ENCODE assay signal across 7 mouse cellular contexts in the genomic region with DNA sequence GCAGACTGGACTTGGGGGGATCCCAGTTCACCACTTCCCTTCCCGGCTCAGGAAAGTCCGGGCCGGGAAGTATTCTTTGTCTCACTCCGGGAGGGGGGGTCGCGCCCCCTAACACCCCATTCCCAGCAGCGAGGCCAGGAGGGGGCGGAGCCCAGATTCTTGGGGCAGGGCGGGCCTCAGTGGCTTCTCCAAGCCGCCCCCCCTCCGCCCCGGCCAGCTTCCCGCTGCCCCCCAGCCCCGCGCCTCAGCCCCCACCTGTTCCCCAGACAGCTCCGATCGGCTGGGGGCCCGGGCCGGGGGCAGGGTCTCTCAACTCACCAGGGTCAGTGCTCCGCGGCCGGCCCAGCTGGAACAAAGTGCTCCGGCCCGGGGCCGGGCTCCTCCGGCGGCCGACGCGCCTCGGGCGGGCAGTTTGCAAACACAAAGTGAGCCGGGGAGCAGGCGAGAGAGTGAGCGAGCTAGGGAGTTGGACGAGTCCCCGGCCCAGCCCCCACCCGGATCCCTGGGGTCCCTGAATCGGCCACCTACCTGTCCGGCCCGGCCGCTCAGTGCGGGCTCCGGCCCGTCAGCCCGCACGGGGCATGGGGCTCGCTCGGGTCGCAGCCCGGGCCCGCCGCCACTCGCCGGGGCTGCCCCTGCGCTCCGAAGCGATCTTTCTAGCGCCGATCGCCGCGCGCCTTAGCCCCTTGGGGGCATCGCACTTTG. TPM values are rescaled to one million over a fixed set of nuclear protein-coding genes. Genes with fewer than 3 reads are reported as not detected.
DNase-seq lines count a peak whose midpoint lies in the region; ATAC-seq and TF ChIP-seq lines count a peak whose summit lies in the region.

No protein-coding gene starts in this region.

- DNase-seq in G1E (ENCODE audit: low spot score), result peak; percentile 11
- peak; percentile 65 for DNase-seq in adrenal gland, postnatal 25 days
- DNase-seq in gastrocnemius, adult 2 months, result peak; percentile 72
- DNase-seq in hindbrain, postnatal 0 days (ENCODE audit: low spot score), result peak; percentile 46
- DNase-seq in neural tube, embryonic 11.5 days (ENCODE audit: low spot score), result peak; percentile 70
- peak; percentile 72 for DNase-seq in thymus, postnatal 4 days

- peak overlapping the region; percentile 64 for H3K9ac ChIP-seq in hindbrain, postnatal 0 days (replicated peaks; ENCODE audit: low read length)
- peak overlapping the region; percentile 65 for H3K9ac ChIP-seq in liver, embryonic 15.5 days
- peak overlapping the region; percentile 93 for H3K9ac ChIP-seq in neural tube, embryonic 11.5 days (ENCODE audit: low read length)

- peak overlapping the region; percentile 76 for H3K4me3 ChIP-seq in G1E (ENCODE audit: low read depth, low read length)
- H3K4me3 ChIP-seq in gastrocnemius, adult 2 months, result peak overlapping the region; percentile 97
- peak overlapping the region; percentile 82 for H3K4me3 ChIP-seq in hindbrain, postnatal 0 days (ENCODE audit: low read length)
- H3K4me3 ChIP-seq in liver, embryonic 15.5 days (replicated peaks), result peak overlapping the region; percentile 74
- peak overlapping the region; percentile 80 for H3K4me3 ChIP-seq in neural tube, embryonic 11.5 days (ENCODE audit: low read depth, low read length)

- under 1% methylated on average over 53 of the region's 65 CpGs for WGBS in hindbrain, postnatal 0 days
- WGBS in liver, embryonic 15.5 days (ENCODE audit: insufficient replicate concordance), result under 1% methylated on average over 63 of the region's 65 CpGs
- under 1% methylated on average over 57 of the region's 65 CpGs for WGBS in neural tube, embryonic 11.5 days

- peaks cover 11% of the 10 kb centered on the region for H3K36me3 ChIP-seq in G1E (replicated peaks)
- H3K36me3 ChIP-seq in hindbrain, postnatal 0 days (ENCODE audit: insufficient read depth, low read length), result no peaks in the 10 kb centered on the region
- no peaks in the 10 kb centered on the region for H3K36me3 ChIP-seq in liver, embryonic 15.5 days (replicated peaks)
- no peaks in the 10 kb centered on the region for H3K36me3 ChIP-seq in neural tube, embryonic 11.5 days (ENCODE audit: control insufficient read depth, insufficient read depth, low read length)

- H3K9me3 ChIP-seq in G1E (replicated peaks), result peaks cover 36% of the 10 kb centered on the region
- no peaks in the 10 kb centered on the region for H3K9me3 ChIP-seq in hindbrain, postnatal 0 days (ENCODE audit: low read length)
- H3K9me3 ChIP-seq in liver, embryonic 15.5 days (replicated peaks), result no peaks in the 10 kb centered on the region
- H3K9me3 ChIP-seq in neural tube, embryonic 11.5 days (ENCODE audit: control insufficient read depth, low read length), result no peaks in the 10 kb centered on the region

- peaks cover 18% of the 10 kb centered on the region; the same call in 1 of the 2 replicates for H3K27me3 ChIP-seq in G1E (ENCODE audit: insufficient read depth, low read length)
- 0 out of 2 replicates have a peak, but pooled peaks cover 8% of the 10 kb centered on the region for H3K27me3 ChIP-seq in hindbrain, postnatal 0 days (ENCODE audit: insufficient read depth, low read length)
- peaks cover 59% of the 10 kb centered on the region for H3K27me3 ChIP-seq in liver, embryonic 15.5 days
- no peaks in the 10 kb centered on the region for H3K27me3 ChIP-seq in neural tube, embryonic 11.5 days (ENCODE audit: control insufficient read depth, insufficient read depth, low read length)

- peaks cover 21% of the 10 kb centered on the region for H3K4me1 ChIP-seq in G1E (ENCODE audit: insufficient read depth, low read depth, low read length)
- no peaks in the 10 kb centered on the region for H3K4me1 ChIP-seq in hindbrain, postnatal 0 days (ENCODE audit: insufficient read depth, low read length)
- peaks cover 47% of the 10 kb centered on the region for H3K4me1 ChIP-seq in liver, embryonic 15.5 days (replicated peaks)
- H3K4me1 ChIP-seq in neural tube, embryonic 11.5 days (ENCODE audit: control insufficient read depth, insufficient read depth, low read length), result peaks cover 33% of the 10 kb centered on the region

- ATAC-seq in G1E (ENCODE audit: extremely low read depth, insufficient number of reproducible peaks, low FRiP score, poor library complexity, severe bottlenecking), result no peak
- ATAC-seq in hindbrain, postnatal 0 days, result no peak; the same call in none of the 2 replicates
- peak; percentile 49 for ATAC-seq in liver, embryonic 15.5 days (ENCODE audit: insufficient read depth)
- ATAC-seq in neural tube, embryonic 11.5 days (ENCODE audit: insufficient read depth, low FRiP score, low TSS enrichment), result peak; percentile 39

- intact Hi-C loops in gastrocnemius, adult 2 months (cut with DNase I), result loop anchor here (2.0 to 5.0 kb wide), 3 partner anchors 51 to 121 kb away; no protein-coding TSS in a partner anchor

- H3K27ac ChIP-seq in gastrocnemius, adult 2 months, result peak overlapping the region; percentile 91
- H3K27ac ChIP-seq in hindbrain, postnatal 0 days, result peak overlapping the region; percentile 79
- peak overlapping the region; percentile 84 for H3K27ac ChIP-seq in liver, embryonic 15.5 days (replicated peaks)
- peak overlapping the region; percentile 94 for H3K27ac ChIP-seq in neural tube, embryonic 11.5 days (ENCODE audit: low read depth, low read length)

- peak overlapping the region; percentile 94 for H3K4me2 ChIP-seq in hindbrain, postnatal 0 days (ENCODE audit: low read depth, low read length)
- peak overlapping the region; percentile 90 for H3K4me2 ChIP-seq in liver, embryonic 15.5 days
- peak overlapping the region; percentile 93 for H3K4me2 ChIP-seq in neural tube, embryonic 11.5 days (ENCODE audit: low read depth)

- no peak for TF ChIP-seq CTCF in G1E (IDR thresholded peaks at IDR 0.05; ENCODE audit: low read depth, low read length)
- no peak for TF ChIP-seq CTCF in gastrocnemius, adult 2 months (IDR thresholded peaks at IDR 0.05)
- no peak for TF ChIP-seq CTCF in hindbrain, postnatal 0 days (IDR thresholded peaks at IDR 0.05; ENCODE audit: low read depth)

RNA-seq across cellular contexts. Expression of gene Foxp4, which starts 0.6 kb away (rescaled TPM):
- total RNA-seq in G1E (2014; fragmentation: Nextera tagmentation) (20.2 and 21.6 TPM in 2 replicates), G1E (2017) (0.93 and 1.0 TPM in 2 replicates)
- polyA plus RNA-seq in G1E (2012), result 54.1 and 64.6 TPM in 2 replicates
- 25.1 and 33.4 TPM in 2 replicates for total RNA-seq in adrenal gland, postnatal 25 days (2021)
- 1 to 10 TPM; 7.3 to 7.9 TPM for total RNA-seq in gastrocnemius, adult 2 months (2021)
- total RNA-seq in hindbrain, postnatal 0 days (2014; rRNA removed), result 109 and 128 TPM in 2 replicates
- 29.3 and 31.3 TPM in 2 replicates for polyA plus RNA-seq in hindbrain, postnatal 0 days (2015; fragmentation: Nextera tagmentation; extraction: Ambion mirVana)
- polyA plus RNA-seq in liver, embryonic 15.5 days (2015; fragmentation: Nextera tagmentation; extraction: Ambion mirVana), result 4.6 and 4.8 TPM in 2 replicates
- polyA plus RNA-seq in neural tube, embryonic 11.5 days (2014; fragmentation: Nextera tagmentation; extraction: Ambion mirVana), result 34.5 and 35.8 TPM in 2 replicates

Comparison
In these comparisons a context has a peak if more than half of its experiments do, and no peak if none do; other contexts are left out.
1. ATAC-seq: peak in liver, embryonic 15.5 days (single experiment) and neural tube, embryonic 11.5 days (single experiment); none in G1E (single experiment) and hindbrain, postnatal 0 days (single experiment).
2. DNase-seq: peak in every context shown above with its lines; median percentile 72 in gastrocnemius, adult 2 months; 72 in thymus, postnatal 4 days; 70 in neural tube, embryonic 11.5 days; 65 in adrenal gland, postnatal 25 days; 46 in hindbrain, postnatal 0 days; 11 in G1E.
3. Peak in every context shown above with its lines, with median percentiles within 50 percentile points of each other: H3K4me3 ChIP-seq, H3K27ac ChIP-seq, H3K4me2 ChIP-seq and H3K9ac ChIP-seq.